Mouse (Mus musculus): Measurements from ENCODE around the gene Ccn1.

- TF ChIP-seq POLR2A (IDR thresholded peaks at IDR 0.05; ENCODE audit: borderline replicate concordance, extremely low read depth, low read depth, low read length) (no peak), CTCF (IDR thresholded peaks at IDR 0.05; ENCODE audit: insufficient read depth, low read length) (no peak)
Measured at GRCm38 (mm10) chr3:145602410-145603206, 47.2 kb downstream of the Ccn1 start.

Measured in lung, adult 2 months (tissue).